8 mouse cellular contexts compared by ENCODE assay signal in the genomic region with DNA sequence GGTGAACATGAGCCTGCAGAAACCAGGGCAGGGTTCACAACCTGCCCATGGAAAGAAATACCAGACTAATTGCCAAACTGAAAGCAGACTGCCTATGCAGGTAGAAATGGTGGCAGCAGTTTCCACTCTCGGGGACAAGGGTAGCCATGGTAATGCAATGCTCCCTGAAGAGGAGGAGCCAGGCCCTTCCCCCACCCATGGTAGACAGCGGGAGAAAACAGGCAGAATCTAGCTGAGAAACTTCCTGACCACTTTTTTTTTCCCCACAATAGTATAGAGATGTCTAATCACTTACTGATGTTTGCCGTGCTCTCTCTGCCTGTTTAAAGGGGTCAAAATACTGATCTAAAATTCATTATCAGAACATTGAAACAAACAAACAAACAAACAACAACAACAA. TPM values are rescaled to one million over a fixed set of nuclear protein-coding genes. Genes with fewer than 3 reads are reported as not detected.
DNase-seq lines count a peak whose midpoint lies in the region; ATAC-seq lines count a peak whose summit lies in the region.

No protein-coding gene starts in this region.

- intact Hi-C loops in left cerebral cortex, postnatal 25 days (cut with DNase I): no loop called here

- H3K4me2 ChIP-seq in forebrain, embryonic 14.5 days (ENCODE audit: low read length): no peak overlapping the region
- H3K4me2 ChIP-seq in neural tube, embryonic 11.5 days (ENCODE audit: low read depth): 0 out of 2 replicates have a peak overlapping the region, but pooled peaks have one; percentile 9
- no peak overlapping the region for H3K4me2 ChIP-seq in neural tube, embryonic 15.5 days

- no peaks in the 10 kb centered on the region for H3K27me3 ChIP-seq in forebrain, embryonic 10.5 days (ENCODE audit: poor library complexity, severe bottlenecking)
- H3K27me3 ChIP-seq in forebrain, embryonic 14.5 days (replicated peaks; ENCODE audit: control insufficient read depth, insufficient read depth, low read length): no peaks in the 10 kb centered on the region
- no peaks in the 10 kb centered on the region for H3K27me3 ChIP-seq in neural tube, embryonic 11.5 days (ENCODE audit: control insufficient read depth, insufficient read depth, low read length)
- no peaks in the 10 kb centered on the region; the same call in 1 of the 2 replicates for H3K27me3 ChIP-seq in neural tube, embryonic 15.5 days (replicated peaks)

- H3K4me3 ChIP-seq in forebrain, embryonic 10.5 days: no peak overlapping the region
- no peak overlapping the region for H3K4me3 ChIP-seq in forebrain, embryonic 14.5 days (ENCODE audit: low read depth, low read length)
- H3K4me3 ChIP-seq in neural tube, embryonic 11.5 days (ENCODE audit: low read depth, low read length): no peak overlapping the region
- no peak overlapping the region for H3K4me3 ChIP-seq in neural tube, embryonic 15.5 days (replicated peaks)

- no peaks in the 10 kb centered on the region for H3K9me3 ChIP-seq in forebrain, embryonic 10.5 days
- no peaks in the 10 kb centered on the region for H3K9me3 ChIP-seq in forebrain, embryonic 14.5 days (replicated peaks; ENCODE audit: control insufficient read depth, low read length)
- H3K9me3 ChIP-seq in neural tube, embryonic 11.5 days (ENCODE audit: control insufficient read depth, low read length): no peaks in the 10 kb centered on the region
- no peaks in the 10 kb centered on the region for H3K9me3 ChIP-seq in neural tube, embryonic 15.5 days (replicated peaks)

- H3K9ac ChIP-seq in forebrain, embryonic 14.5 days (ENCODE audit: low read length): no peak overlapping the region
- H3K9ac ChIP-seq in neural tube, embryonic 11.5 days (ENCODE audit: low read length): no peak overlapping the region
- no peak overlapping the region for H3K9ac ChIP-seq in neural tube, embryonic 15.5 days (replicated peaks)

- DNase-seq in forebrain, embryonic 10.5 days (ENCODE audit: extremely low spot score, low spot score): no peak
- no peak for DNase-seq in forebrain, embryonic 14.5 days (ENCODE audit: low spot score)
- no peak for DNase-seq in neural tube, embryonic 11.5 days (ENCODE audit: low spot score)
- peak; percentile 52 for DNase-seq in kidney, postnatal 14 days
- DNase-seq in testis, postnatal 10 days (ENCODE audit: low spot score): no peak
- no peak for DNase-seq in thymus, postnatal 0 days (ENCODE audit: low spot score)
- DNase-seq in left cerebral cortex, postnatal 25 days (ENCODE audit: low spot score in 2 of 2): no peak

- H3K27ac ChIP-seq in forebrain, embryonic 10.5 days: peak overlapping the region; percentile 42
- H3K27ac ChIP-seq in forebrain, embryonic 14.5 days (ENCODE audit: low read depth, low read length): no peak overlapping the region
- no peak overlapping the region for H3K27ac ChIP-seq in neural tube, embryonic 11.5 days (ENCODE audit: low read depth, low read length)
- no peak overlapping the region for H3K27ac ChIP-seq in neural tube, embryonic 15.5 days (replicated peaks)

- ATAC-seq in forebrain, embryonic 14.5 days: no peak
- no peak for ATAC-seq in neural tube, embryonic 11.5 days (ENCODE audit: insufficient read depth, low FRiP score, low TSS enrichment)
- ATAC-seq in neural tube, embryonic 15.5 days (ENCODE audit: low FRiP score): no peak

- WGBS in forebrain, embryonic 10.5 days: 42% methylated on average over 3 of the region's 3 CpGs
- 28% methylated on average over 3 of the region's 3 CpGs for WGBS in forebrain, embryonic 14.5 days
- 32% methylated on average over 3 of the region's 3 CpGs for WGBS in neural tube, embryonic 11.5 days
- 28% methylated on average over 3 of the region's 3 CpGs for WGBS in neural tube, embryonic 15.5 days

- H3K4me1 ChIP-seq in forebrain, embryonic 10.5 days: peaks cover 15% of the 10 kb centered on the region
- no peaks in the 10 kb centered on the region for H3K4me1 ChIP-seq in forebrain, embryonic 14.5 days (ENCODE audit: control insufficient read depth, insufficient read depth, low read length)
- H3K4me1 ChIP-seq in neural tube, embryonic 11.5 days (ENCODE audit: control insufficient read depth, insufficient read depth, low read length): peaks cover 5% of the 10 kb centered on the region
- H3K4me1 ChIP-seq in neural tube, embryonic 15.5 days: no peaks in the 10 kb centered on the region

- no peaks in the 10 kb centered on the region for H3K36me3 ChIP-seq in forebrain, embryonic 10.5 days (replicated peaks)
- no peaks in the 10 kb centered on the region for H3K36me3 ChIP-seq in forebrain, embryonic 14.5 days (ENCODE audit: control insufficient read depth, insufficient read depth, low read length)
- no peaks in the 10 kb centered on the region for H3K36me3 ChIP-seq in neural tube, embryonic 11.5 days (ENCODE audit: control insufficient read depth, insufficient read depth, low read length)
- no peaks in the 10 kb centered on the region for H3K36me3 ChIP-seq in neural tube, embryonic 15.5 days

RNA-seq across cellular contexts. Expression of gene Trim2, which starts 17.8 kb away (rescaled TPM):
- polyA plus RNA-seq in forebrain, embryonic 10.5 days (2016; fragmentation: Nextera tagmentation; extraction: Ambion mirVana): 32.1 and 36.4 TPM in 2 replicates
- polyA plus RNA-seq in forebrain, embryonic 14.5 days (2014; fragmentation: Nextera tagmentation; extraction: Ambion mirVana): 117 and 162 TPM in 2 replicates
- polyA plus RNA-seq in neural tube, embryonic 11.5 days (2014; fragmentation: Nextera tagmentation; extraction: Ambion mirVana): 107 and 115 TPM in 2 replicates
- polyA plus RNA-seq in neural tube, embryonic 15.5 days (2015; fragmentation: Nextera tagmentation; extraction: Ambion mirVana): 108 and 137 TPM in 2 replicates
- polyA plus RNA-seq in thymus, postnatal 0 days (2015; fragmentation: Nextera tagmentation; extraction: Ambion mirVana): 1.3 and 1.9 TPM in 2 replicates
- 100 to 1,000 TPM; 239 to 257 TPM for total RNA-seq in left cerebral cortex, postnatal 25 days (2021)

Comparison
In these comparisons a context has a peak if more than half of its experiments do, and no peak if none do; other contexts are left out.
1. RNA of gene Trim2, which starts 17.8 kb away (polyA plus RNA-seq): 108 to 137 TPM in neural tube, embryonic 15.5 days, 117 to 162 TPM in forebrain, embryonic 14.5 days, 107 to 115 TPM in neural tube, embryonic 11.5 days and 32.1 to 36.4 TPM in forebrain, embryonic 10.5 days; 1.3 to 1.9 TPM in thymus, postnatal 0 days; every median in the first group is over 10 times any median in the second.